Mouse (Mus musculus) heart, embryonic 13.5 days (tissue): Measurements from ENCODE around the gene Tomm22. TPM values are rescaled to one million over a fixed set of nuclear protein-coding genes. Genes with fewer than 3 reads are reported as not detected.

Source experiments
- ATAC-seq: fragments of 200-750 bp; cut with Nextera tagmentation; 2 replicates; pipeline ENCODE4 v1.8.0; 2017; ENCODE audit warnings: moderate TSS enrichment; ENCODE audit not compliant: insufficient number of reproducible peaks, low FRiP score, low TSS enrichment; ENCODE audit errors: extremely low read depth
- H3K27ac ChIP-seq: fragments of 300-500 bp; sonication (generic); replicated peaks from 2 replicates; pipeline ENCODE4 v1.5.1; 2015; ENCODE audit warnings: moderate library complexity, mild to moderate bottlenecking, inconsistent platforms
- H3K27me3 ChIP-seq: fragments of 300-500 bp; sonication (generic); replicated peaks from 2 replicates; pipeline ENCODE4 v1.6.1; 2015; ENCODE audit warnings: mild to moderate bottlenecking, inconsistent platforms
- H3K36me3 ChIP-seq: fragments of 300-500 bp; sonication (generic); 2 replicates; pipeline ENCODE4 v1.6.1; 2015; ENCODE audit warnings: mild to moderate bottlenecking, inconsistent platforms
- H3K4me1 ChIP-seq: fragments of 300-500 bp; sonication (generic); 2 replicates; pipeline ENCODE4 v1.6.1; 2015; ENCODE audit warnings: inconsistent platforms
- H3K4me2 ChIP-seq: fragments of 300-500 bp; sonication (generic); 2 replicates; pipeline ENCODE4 v1.6.1; 2015; ENCODE audit warnings: inconsistent platforms, mild to moderate bottlenecking, moderate library complexity
- H3K4me3 ChIP-seq: fragments of 300-500 bp; sonication (generic); 2 replicates; pipeline ENCODE4 v1.5.1; 2015; ENCODE audit warnings: moderate library complexity, mild to moderate bottlenecking, inconsistent platforms
- H3K9ac ChIP-seq: fragments of 300-500 bp; sonication (generic); 2 replicates; pipeline ENCODE4 v1.6.1; 2015; ENCODE audit warnings: inconsistent platforms, mild to moderate bottlenecking, moderate library complexity
- H3K9me3 ChIP-seq: fragments of 300-500 bp; sonication (generic); 2 replicates; pipeline ENCODE4 v1.6.1; 2016; ENCODE audit warnings: inconsistent platforms
- WGBS: fragments of 180-500 bp; shearing (Covaris S2); methylation state at CpG from one replicate; pipeline ENCODE4 v1.1.7; 2015; ENCODE audit warnings: mixed read lengths; 5-methylcytosine and 5-hydroxymethylcytosine counted together
- polyA plus RNA-seq: library from polyadenylated mRNA; unstranded; fragments of >200 nt; fragmentation: Nextera tagmentation; extraction: Ambion mirVana; gene quantifications from 2 replicates; pipeline ENCODE4 v1.2.1, GENCODE M21; 2015

The Tomm22 gene
- polyA plus RNA-seq, 1 experiment from 2014 or later = 199 TPM

DNA sequence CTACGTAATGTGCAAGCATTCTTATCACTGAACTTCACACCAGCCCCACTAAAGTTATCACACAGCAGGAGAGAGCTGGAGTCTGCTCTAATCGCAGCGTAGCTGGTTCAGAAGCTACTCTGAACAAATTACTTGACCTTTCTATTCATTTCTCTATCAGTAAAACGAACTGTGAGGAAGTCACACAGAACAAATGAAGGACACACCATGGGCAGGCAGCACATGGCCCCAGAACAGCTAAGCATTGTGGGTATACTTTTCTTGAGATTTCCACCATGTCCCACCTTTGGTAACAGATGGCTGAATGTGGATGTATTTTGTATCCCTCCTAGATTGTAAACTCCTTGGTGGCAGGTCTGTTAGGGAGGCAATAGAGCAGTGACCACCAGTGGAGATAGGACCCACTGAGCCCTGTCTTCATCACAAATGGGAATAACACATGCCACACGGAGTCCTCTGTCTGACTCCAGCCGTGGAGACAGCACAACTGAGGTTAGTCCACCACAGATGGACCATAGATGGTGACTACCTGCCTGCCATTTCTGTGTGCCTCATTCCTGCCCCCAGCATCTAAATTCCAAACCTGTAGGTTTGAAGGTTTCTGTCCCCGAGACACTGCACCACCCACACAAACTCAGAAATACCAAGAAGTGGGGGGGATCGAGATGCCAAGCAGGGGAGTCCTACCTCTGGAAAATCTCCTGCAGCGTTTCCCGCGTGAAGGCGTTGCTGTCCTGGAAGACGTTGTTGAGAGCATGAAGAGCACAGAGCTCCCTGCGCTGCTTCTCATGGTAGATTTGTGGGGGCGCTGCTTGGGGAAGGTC, 15.6 kb downstream of the Tomm22 start:
- Histone ChIP-seq H3K36me3 (no peaks in the 10 kb centered on the region), H3K27me3 (no peaks in the 10 kb centered on the region), H3K9me3 (no peaks in the 10 kb centered on the region), H3K4me1 (peaks cover 68% of the 10 kb centered on the region), H3K27ac (peak overlapping the region; percentile 95), H3K4me2 (peak overlapping the region; percentile 95), H3K9ac (peak overlapping the region; percentile 98), H3K4me3 (peak overlapping the region; percentile 83)
- WGBS = 4% methylated on average over 15 of the region's 15 CpGs
- ATAC-seq = no peak

DNA sequence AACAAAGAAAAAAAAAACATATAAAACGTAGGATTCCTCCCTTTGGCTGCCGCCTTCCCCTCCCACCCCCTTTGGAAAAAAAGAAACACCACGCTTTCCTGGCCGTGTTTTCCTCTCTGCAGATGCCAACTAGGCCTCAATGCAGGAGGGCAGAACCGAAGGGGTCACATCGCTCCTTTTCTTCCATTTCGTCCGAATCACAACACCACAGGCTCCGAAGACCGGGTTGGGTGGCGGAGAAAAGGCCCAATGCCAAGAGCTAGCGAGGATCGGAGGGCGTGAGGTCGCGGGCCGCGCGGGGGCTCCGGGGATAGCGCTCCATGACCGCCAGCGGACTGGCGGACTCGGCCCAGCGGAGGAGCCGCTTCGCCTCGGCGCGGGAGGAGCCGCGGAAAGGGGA, 16.5 kb downstream of the Tomm22 start:
- H3K4me1 ChIP-seq = peaks cover 67% of the 10 kb centered on the region

DNA sequence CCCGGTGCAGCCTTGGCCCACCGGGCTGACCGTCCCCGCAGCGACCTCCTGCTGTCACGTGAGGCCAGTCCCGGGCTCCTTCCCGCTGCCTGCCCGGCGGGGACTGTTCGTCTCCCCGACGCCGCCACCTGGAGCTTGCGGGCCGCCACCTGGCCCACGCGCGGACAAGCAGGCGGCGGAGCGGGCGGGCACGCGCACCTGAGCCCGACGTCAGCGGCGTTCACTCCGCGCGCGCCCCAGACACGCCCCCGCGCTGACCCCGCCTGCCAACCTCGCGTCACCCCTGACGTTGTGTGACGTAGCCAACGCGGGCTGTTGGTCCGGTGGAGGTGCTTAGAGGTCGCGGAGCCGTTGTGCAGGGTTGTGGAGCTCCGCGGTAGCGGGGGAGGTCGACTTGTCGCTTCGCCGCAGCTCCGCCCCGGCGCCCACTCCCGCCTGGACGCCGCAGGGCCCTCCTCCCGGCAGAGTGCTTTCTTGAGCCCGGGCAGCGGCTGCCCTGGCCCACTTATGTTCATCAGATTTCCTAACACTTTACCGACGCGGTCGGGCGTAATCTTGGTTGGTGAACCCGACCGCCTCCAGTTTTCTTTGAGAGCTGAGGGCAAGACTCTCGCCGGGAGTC, 17.1 kb downstream of the Tomm22 start, which contains the start of gene Josd1:
Josd1 (minus strand) TSS at position 274 of the 622 bp plus-strand sequence.
- under 1% methylated on average over 72 of the region's 72 CpGs for WGBS

More for the DNA sequence above, 16.5 kb downstream of the Tomm22 start:
- Histone ChIP-seq H3K36me3 (no peaks in the 10 kb centered on the region), H3K9ac (peak overlapping the region; percentile 98), H3K27me3 (no peaks in the 10 kb centered on the region), H3K27ac (peak overlapping the region; percentile 95), H3K4me2 (peak overlapping the region; percentile 95), H3K4me3 (peak overlapping the region; percentile 83), H3K9me3 (no peaks in the 10 kb centered on the region)
- WGBS = under 1% methylated on average over 33 of the region's 33 CpGs
- ATAC-seq = no peak

DNA sequence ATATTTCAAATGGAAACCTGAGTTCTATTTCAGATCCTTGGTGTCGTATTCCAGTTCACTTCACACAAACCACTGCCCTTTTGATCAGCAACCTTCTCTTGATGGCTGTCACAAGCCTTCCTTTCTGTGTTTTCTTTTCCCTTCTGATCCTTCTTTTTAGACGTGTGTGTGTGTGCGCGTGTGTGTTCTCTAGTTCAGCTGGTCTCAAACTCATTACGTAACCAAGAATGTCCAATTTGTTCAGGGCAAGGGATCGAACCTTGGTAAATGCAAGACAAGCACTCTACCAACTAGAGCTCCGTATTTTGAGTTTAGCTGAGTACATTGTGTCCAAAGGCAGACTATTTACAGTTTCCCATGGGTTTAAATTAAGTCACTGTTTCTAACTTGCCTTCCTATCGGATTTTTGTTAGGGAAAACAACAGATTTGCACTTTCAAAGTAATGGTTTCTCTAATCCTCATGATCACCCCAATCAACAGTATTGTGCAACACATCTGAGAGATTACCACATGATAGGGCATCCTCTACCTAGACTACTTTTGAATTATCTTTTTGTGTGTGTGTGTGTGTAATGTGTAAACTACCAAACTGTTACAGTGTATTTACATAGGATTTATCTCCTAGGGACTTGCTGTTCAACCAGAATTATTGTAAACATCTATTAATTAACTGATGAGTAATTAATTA, 17.8 kb downstream of the Tomm22 start:
- Histone ChIP-seq H3K9me3 (no peaks in the 10 kb centered on the region), H3K4me3 (peak overlapping the region; percentile 83), H3K36me3 (no peaks in the 10 kb centered on the region), H3K4me1 (peaks cover 67% of the 10 kb centered on the region), H3K4me2 (peak overlapping the region; percentile 95), H3K9ac (peak overlapping the region; percentile 98), H3K27ac (peak overlapping the region; percentile 95), H3K27me3 (no peaks in the 10 kb centered on the region)
- WGBS = 6% methylated on average over 8 of the region's 8 CpGs
- ATAC-seq = no peak

More for the DNA sequence above, 17.1 kb downstream of the Tomm22 start, which contains the start of gene Josd1:
- Histone ChIP-seq H3K4me2 (peak within 1 kb of the TSS; percentile 95), H3K9me3 (no peaks in the 10 kb centered on the region), H3K9ac (peak within 1 kb of the TSS; percentile 98), H3K27me3 (no peaks in the 10 kb centered on the region), H3K27ac (peak within 1 kb of the TSS; percentile 95), H3K4me3 (peak within 1 kb of the TSS; percentile 83), H3K36me3 (no peaks in the 10 kb centered on the region), H3K4me1 (peaks cover 67% of the 10 kb centered on the region)
- ATAC-seq = peak; percentile 76

DNA sequence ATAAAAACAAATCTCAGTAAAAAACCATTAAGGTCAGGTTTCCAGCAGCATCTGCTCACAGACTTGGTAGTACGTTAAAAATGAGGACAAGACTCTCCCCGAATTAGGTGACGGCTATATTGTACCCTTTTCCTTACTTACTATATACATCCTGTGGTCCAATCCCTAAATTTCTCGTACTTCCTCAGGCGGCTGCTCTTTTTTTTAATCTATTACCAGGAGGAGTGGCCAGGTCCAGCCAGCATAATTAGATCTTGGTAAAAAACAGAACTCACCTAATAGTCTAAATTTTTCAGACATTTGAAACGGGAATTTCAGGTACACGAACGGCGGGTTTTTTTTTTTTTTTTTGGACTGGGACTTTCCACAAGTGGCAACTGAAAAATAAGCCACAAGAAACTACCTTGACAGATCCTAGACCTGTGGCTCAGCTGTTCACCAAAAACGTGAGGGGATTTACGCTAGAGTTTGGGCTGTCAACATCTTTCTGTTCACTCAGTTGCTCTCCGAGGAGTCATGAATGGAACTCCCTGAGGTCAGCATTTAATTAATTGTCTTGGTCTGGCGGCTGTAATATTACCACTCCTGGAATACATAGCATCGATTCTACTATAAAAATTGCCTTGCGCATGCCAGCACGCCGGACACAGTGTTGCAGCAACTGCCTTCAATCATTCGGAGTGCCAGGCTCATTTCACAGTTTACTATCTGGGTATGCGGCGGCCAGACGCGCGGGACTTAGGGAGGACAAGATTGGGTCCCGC, 19.2 kb downstream of the Tomm22 start:
- peak overlapping the region; percentile 93 for H3K4me3 ChIP-seq
- 15% methylated on average over 24 of the region's 24 CpGs for WGBS
- peak overlapping the region; percentile 85 for H3K4me2 ChIP-seq
- no peaks in the 10 kb centered on the region for H3K9me3 ChIP-seq
- no peaks in the 10 kb centered on the region for H3K27me3 ChIP-seq
- H3K9ac ChIP-seq = peak overlapping the region; percentile 66
- no peak for ATAC-seq
- peaks cover 67% of the 10 kb centered on the region for H3K4me1 ChIP-seq
- peak overlapping the region; percentile 77 for H3K27ac ChIP-seq
- H3K36me3 ChIP-seq = peaks cover 6% of the 10 kb centered on the region

DNA sequence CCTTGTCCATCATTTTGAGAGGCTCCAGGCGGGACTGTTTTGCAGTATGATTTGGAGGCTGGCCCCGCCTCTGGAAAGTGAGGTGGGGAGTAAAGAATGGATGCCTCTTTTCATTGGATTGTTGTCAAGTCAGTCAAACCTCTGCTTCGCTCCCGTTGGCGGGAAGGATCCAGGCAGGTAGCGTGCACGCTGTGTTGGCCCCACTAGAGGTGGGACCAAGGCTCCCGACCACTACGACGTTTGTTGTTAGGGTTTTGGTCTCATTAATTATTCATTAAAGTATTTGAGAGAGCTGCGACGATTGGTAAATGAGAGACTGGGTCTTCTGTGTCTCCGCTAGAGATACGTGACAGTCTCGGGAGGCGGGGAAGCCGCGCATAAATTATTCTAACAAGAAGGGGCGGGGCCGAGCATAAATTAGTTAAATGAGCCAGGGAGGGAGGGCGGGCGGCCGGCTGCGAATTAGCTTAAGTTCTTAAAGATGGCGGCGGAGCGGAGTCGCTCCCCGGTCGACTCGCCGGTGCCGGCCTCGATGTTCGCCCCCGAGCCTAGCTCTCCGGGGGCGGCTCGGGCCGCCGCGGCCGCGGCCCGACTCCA, 19.9 kb downstream of the Tomm22 start, which contains the start of gene Gtpbp1:
Gtpbp1 (plus strand) TSS at position 420 of the 597 bp plus-strand sequence.
- Histone ChIP-seq H3K4me1 (peaks cover 67% of the 10 kb centered on the region), H3K4me2 (peak within 1 kb of the TSS; percentile 85), H3K4me3 (peak within 1 kb of the TSS; percentile 93), H3K27me3 (no peaks in the 10 kb centered on the region), H3K27ac (peak within 1 kb of the TSS; percentile 86), H3K9ac (peak within 1 kb of the TSS; percentile 96), H3K36me3 (peaks cover 13% of the 10 kb centered on the region), H3K9me3 (no peaks in the 10 kb centered on the region)
- ATAC-seq = peak; percentile 87
- WGBS = under 1% methylated on average over 45 of the region's 45 CpGs

DNA sequence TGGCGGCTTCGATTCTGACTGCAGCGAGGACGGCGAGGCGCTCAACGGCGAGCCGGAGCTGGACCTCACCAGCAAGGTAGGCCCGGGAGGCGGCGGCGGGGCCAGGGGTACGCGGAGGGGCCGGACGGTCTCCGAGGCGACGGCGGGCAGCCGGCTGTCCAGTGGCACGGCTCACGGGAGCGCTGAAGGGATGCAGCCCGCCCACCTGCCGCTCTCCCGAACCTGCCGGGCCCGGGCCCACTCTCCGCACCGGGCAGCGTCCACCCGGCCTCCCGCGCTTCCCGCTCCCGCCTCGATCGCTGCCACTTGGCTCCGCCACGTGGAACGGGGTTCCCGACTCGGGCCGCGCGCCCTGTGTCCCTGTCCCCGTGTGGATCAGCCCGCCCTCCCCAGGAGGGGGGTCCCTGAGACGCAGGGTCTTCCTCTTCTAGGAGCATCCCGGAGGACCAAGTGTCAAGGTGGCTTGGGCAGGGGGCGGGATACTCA, 20.4 kb downstream of the Tomm22 start:
- H3K4me2 ChIP-seq = peak overlapping the region; percentile 85
- H3K9ac ChIP-seq = peak overlapping the region; percentile 96
- H3K9me3 ChIP-seq = no peaks in the 10 kb centered on the region
- 0 out of 2 replicates have a peak, but pooled peaks have one; percentile 1 for ATAC-seq
- H3K36me3 ChIP-seq = peaks cover 16% of the 10 kb centered on the region
- under 1% methylated on average over 50 of the region's 53 CpGs for WGBS
- H3K4me1 ChIP-seq = peaks cover 65% of the 10 kb centered on the region
- H3K27ac ChIP-seq = peak overlapping the region; percentile 86
- H3K27me3 ChIP-seq = no peaks in the 10 kb centered on the region
- peak overlapping the region; percentile 93 for H3K4me3 ChIP-seq

DNA sequence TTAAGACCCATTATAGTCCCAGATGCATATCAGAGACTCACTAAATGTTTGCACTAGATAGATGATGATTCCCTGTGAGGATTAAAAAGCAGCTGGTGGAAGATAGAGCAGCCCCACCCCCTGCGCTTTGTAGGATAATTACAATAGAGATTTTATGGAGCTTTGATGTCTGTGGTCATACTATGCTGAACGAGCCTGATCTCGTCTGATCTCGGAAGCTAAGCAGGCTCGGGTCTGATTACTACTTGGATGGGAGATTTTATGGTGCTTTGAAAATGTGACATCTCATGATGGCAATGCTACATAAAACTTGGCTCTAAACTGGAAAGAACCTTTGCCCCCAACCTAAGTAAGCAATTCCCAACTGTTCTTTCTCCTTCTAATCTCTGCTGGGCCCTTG, 21.7 kb downstream of the Tomm22 start:
- Histone ChIP-seq H3K27me3 (no peaks in the 10 kb centered on the region), H3K27ac (no peak overlapping the region), H3K9me3 (no peaks in the 10 kb centered on the region), H3K4me2 (peak overlapping the region; percentile 85), H3K4me1 (peaks cover 65% of the 10 kb centered on the region), H3K9ac (peak overlapping the region; percentile 47), H3K4me3 (peak overlapping the region; percentile 93), H3K36me3 (peaks cover 28% of the 10 kb centered on the region)
- no peak for ATAC-seq
- WGBS = 87% methylated on average over 5 of the region's 5 CpGs

DNA sequence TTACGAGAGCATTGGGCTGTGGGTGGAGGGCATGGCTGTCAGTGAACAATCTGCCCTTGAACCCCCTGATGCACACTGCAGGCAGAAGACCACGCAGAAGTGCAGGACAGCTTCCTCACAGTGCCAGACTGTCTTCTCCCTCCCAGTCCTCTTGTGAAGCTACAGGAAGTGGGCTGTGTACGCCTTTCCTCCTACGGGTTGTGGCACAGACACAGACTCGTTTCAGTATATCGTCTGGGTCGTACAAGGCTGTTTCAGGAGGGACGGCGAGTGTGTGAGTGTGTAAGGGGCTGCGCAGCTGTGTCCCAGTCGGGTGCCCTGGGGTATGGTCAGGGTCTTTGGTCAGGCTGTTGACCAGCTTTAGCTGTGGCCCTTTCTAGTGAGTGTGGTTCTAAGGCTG, 23.1 kb downstream of the Tomm22 start:
- Histone ChIP-seq H3K27me3 (no peaks in the 10 kb centered on the region), H3K27ac (no peak overlapping the region), H3K9ac (no peak overlapping the region), H3K4me2 (peak overlapping the region; percentile 85), H3K36me3 (peaks cover 28% of the 10 kb centered on the region), H3K4me3 (peak overlapping the region; percentile 19), H3K9me3 (no peaks in the 10 kb centered on the region), H3K4me1 (peaks cover 66% of the 10 kb centered on the region)
- WGBS = 65% methylated on average over 11 of the region's 11 CpGs
- no peak for ATAC-seq

DNA sequence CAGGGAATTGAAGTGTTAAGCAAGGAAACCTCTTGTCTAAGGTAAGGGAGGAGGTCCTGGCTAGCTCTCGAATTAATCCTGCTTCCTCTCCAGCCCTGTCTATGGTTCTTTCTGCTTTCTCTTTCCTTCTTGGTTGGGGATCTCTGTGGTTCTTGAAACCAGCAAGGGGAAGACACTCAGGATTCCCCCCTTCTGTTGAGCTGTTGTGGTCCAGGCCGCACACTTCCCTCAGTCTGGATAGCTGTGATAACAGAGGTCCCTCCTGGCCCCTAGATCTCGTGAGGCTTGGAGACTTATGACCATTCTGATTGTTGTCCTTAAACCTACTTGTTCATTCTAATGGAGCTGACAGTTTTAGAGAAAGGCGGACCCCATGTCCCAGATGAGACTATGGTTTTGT, 23.9 kb downstream of the Tomm22 start:
- no peak for ATAC-seq
- H3K27me3 ChIP-seq = no peaks in the 10 kb centered on the region
- no peak overlapping the region for H3K4me3 ChIP-seq
- H3K36me3 ChIP-seq = peaks cover 33% of the 10 kb centered on the region
- peaks cover 63% of the 10 kb centered on the region for H3K4me1 ChIP-seq
- peak overlapping the region; percentile 5; the same call in 1 of the 2 replicates for H3K9ac ChIP-seq
- no peak overlapping the region for H3K27ac ChIP-seq
- WGBS = 70% methylated on average over 4 of the region's 4 CpGs
- peak overlapping the region; percentile 85 for H3K4me2 ChIP-seq
- no peaks in the 10 kb centered on the region for H3K9me3 ChIP-seq
